Mouse (Mus musculus) heart, embryonic 12.5 days (tissue): ENCODE data around the gene Prkacb. TPM values are rescaled to one million over a fixed set of nuclear protein-coding genes. Genes with fewer than 3 reads are reported as not detected.

Experiments
- ATAC-seq: fragments of 200-750 bp; cut with Nextera tagmentation; 2 replicates; pipeline ENCODE4 v1.8.0; 2017; ENCODE audit warnings: moderate TSS enrichment, moderate library complexity; ENCODE audit not compliant: insufficient number of reproducible peaks, low FRiP score
- H3K27ac ChIP-seq: fragments of 300-500 bp; sonication (generic); 2 replicates; pipeline ENCODE4 v1.5.1; 2016; ENCODE audit warnings: mild to moderate bottlenecking, moderate library complexity; ENCODE audit not compliant: poor library complexity, severe bottlenecking
- H3K27me3 ChIP-seq: fragments of 300-500 bp; sonication (generic); replicated peaks from 2 replicates; pipeline ENCODE4 v1.6.1; 2016; ENCODE audit warnings: mild to moderate bottlenecking, moderate library complexity
- H3K36me3 ChIP-seq: fragments of 300-500 bp; sonication (generic); 2 replicates; pipeline ENCODE4 v1.6.1; 2016; ENCODE audit warnings: mild to moderate bottlenecking, moderate library complexity
- H3K4me1 ChIP-seq: fragments of 300-500 bp; sonication (generic); replicated peaks from 2 replicates; pipeline ENCODE4 v1.6.1; 2016; ENCODE audit warnings: mild to moderate bottlenecking
- H3K4me2 ChIP-seq: fragments of 300-500 bp; sonication (generic); 2 replicates; pipeline ENCODE4 v1.6.1; 2016; ENCODE audit warnings: mild to moderate bottlenecking, moderate library complexity
- H3K4me3 ChIP-seq: fragments of 300-500 bp; sonication (generic); 2 replicates; pipeline ENCODE4 v1.5.1; 2016; ENCODE audit warnings: mild to moderate bottlenecking
- H3K9ac ChIP-seq: fragments of 300-500 bp; sonication (generic); 2 replicates; pipeline ENCODE4 v1.6.1; 2016; ENCODE audit warnings: mild to moderate bottlenecking, moderate library complexity
- H3K9me3 ChIP-seq: fragments of 300-500 bp; sonication (generic); replicated peaks from 2 replicates; pipeline ENCODE4 v1.6.1; 2016; ENCODE audit warnings: mild to moderate bottlenecking, moderate library complexity
- WGBS: fragments of 180-500 bp; shearing (Covaris S2); methylation state at CpG from one replicate; pipeline ENCODE4 v1.1.7; 2016; 5-methylcytosine and 5-hydroxymethylcytosine counted together
- polyA plus RNA-seq: library from polyadenylated mRNA; unstranded; fragments of >200 nt; fragmentation: Nextera tagmentation; extraction: Ambion mirVana; gene quantifications from 2 replicates; pipeline ENCODE4 v1.2.1, GENCODE M21; 2016

Gene Prkacb
- polyA plus RNA-seq, result 64.8 and 66.0 TPM in 2 replicates

- H3K4me1 ChIP-seq, result peaks cover 5% of the 10 kb centered on the region
- peak; percentile 96 for ATAC-seq
- 0% methylated on average over 58 of the region's 60 CpGs for whole genome bisulfite sequencing
Observed at GRCm38 (mm10) chr3:146812901-146813393, at the start of gene Prkacb. Gene Prkacb (minus strand): TSS chr3:146812990.

DNA sequence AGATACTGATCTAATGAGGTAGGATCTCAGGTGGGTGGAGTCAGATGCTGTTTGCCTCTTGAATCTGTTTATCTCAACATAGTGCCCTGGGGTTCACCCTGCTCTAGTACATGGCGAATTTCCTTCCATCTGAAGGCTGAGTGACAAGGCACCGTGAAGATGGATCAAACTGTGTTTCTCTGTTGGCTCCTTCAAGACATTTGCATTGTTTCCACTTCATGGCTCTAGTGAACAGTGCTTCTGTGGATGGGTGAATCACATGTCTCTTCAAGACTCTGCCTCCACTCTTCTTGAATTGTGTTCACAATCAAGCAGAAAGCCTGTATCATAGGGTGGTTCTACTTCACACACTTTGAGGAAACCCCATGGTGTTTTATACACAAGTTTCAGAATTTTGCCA lies 47.5 kb upstream of the Prkacb start:
- Histone ChIP-seq H3K4me3 (no peak overlapping the region), H3K36me3 (no peaks in the 10 kb centered on the region), H3K27me3 (no peaks in the 10 kb centered on the region), H3K9me3 (no peaks in the 10 kb centered on the region), H3K27ac (no peak overlapping the region), H3K4me1 (no peaks in the 10 kb centered on the region), H3K4me2 (no peak overlapping the region), H3K9ac (no peak overlapping the region)
- no peak for ATAC-seq
- WGBS, result 83% methylated on average over 2 of the region's 2 CpGs

More at GRCm38 (mm10) chr3:146812901-146813393, at the start of gene Prkacb:
- peak within 1 kb of the TSS; percentile 86 for H3K4me3 ChIP-seq
- no peaks in the 10 kb centered on the region for H3K36me3 ChIP-seq
- H3K27me3 ChIP-seq, result no peaks in the 10 kb centered on the region
- H3K9ac ChIP-seq, result peak within 1 kb of the TSS; percentile 94
- H3K4me2 ChIP-seq, result peak within 1 kb of the TSS; percentile 82
- peak within 1 kb of the TSS; percentile 88 for H3K27ac ChIP-seq
- no peaks in the 10 kb centered on the region for H3K9me3 ChIP-seq

GRCm38 (mm10) chr3:146857373-146857772 lies 44.6 kb upstream of the Prkacb start:
- 80% methylated on average over 10 of the region's 10 CpGs for WGBS

GRCm38 (mm10) chr3:146854473-146855087 lies 41.8 kb upstream of the Prkacb start:
- H3K9me3 ChIP-seq, result no peaks in the 10 kb centered on the region

More at GRCm38 (mm10) chr3:146857373-146857772, 44.6 kb upstream of the Prkacb start:
- Histone ChIP-seq H3K4me1 (peaks cover 4% of the 10 kb centered on the region; the same call in 1 of the 2 replicates), H3K36me3 (no peaks in the 10 kb centered on the region), H3K4me2 (no peak overlapping the region), H3K27me3 (0 out of 2 replicates have a peak, but pooled peaks cover 4% of the 10 kb centered on the region), H3K27ac (no peak overlapping the region), H3K4me3 (no peak overlapping the region), H3K9me3 (no peaks in the 10 kb centered on the region), H3K9ac (no peak overlapping the region)
- no peak for ATAC-seq

DNA sequence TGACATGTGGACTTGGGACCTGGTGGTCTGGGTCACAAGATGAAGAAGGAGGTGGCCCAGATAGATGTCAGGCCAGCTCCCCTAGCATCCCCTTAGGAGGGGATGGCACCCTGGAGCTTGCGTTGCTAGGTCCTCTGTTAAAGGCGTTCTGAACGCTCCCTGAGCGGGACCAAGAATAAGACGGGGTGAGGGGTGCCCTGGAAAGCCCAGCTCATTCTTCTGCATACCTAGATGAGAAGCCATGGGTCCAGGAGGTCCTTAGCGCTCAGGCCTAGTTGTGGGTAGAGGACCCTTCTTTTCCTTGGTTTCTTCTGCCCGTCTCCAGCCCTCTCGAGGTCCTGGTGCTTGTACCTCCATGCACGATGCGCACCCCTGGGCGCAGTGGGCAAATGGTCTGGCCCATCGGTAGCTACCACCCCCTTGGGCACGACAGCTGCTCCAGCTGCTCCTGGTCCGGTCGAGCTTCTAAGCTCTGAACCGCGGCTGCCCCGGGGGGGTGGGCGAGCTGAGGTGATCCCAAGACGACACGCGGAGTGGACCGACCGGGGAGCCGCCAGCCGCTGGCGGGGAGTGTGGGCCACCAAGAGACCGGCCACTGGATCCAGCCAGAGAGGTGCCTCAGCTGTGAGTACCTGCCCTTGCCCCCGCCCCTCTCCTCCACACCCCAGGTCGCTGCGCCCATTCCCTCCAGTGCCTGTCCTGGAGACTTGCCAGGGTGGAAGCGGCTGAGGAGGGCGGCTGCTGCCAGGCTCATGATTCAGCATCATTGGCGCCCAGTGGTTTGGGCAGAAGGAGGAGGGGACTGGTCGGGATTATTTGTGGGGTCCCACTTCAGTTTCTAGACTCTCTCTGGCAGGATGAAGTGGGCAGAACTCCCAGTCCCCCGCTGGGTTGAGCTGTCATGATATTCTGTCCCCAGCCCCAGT lies 39.4 kb upstream of the Prkacb start, which contains the start of gene Ttll7:
Gene Ttll7 (plus strand): TSS at position 402 of the 926 bp plus-strand sequence.
- no peaks in the 10 kb centered on the region for H3K9me3 ChIP-seq

More at GRCm38 (mm10) chr3:146854473-146855087, 41.8 kb upstream of the Prkacb start:
- H3K27ac ChIP-seq, result no peak overlapping the region
- 0 out of 2 replicates have a peak, but pooled peaks cover 4% of the 10 kb centered on the region for H3K27me3 ChIP-seq
- H3K9ac ChIP-seq, result no peak overlapping the region
- no peak overlapping the region for H3K4me3 ChIP-seq
- no peak for ATAC-seq
- no peak overlapping the region for H3K4me2 ChIP-seq
- peaks cover 8% of the 10 kb centered on the region; the same call in 1 of the 2 replicates for H3K4me1 ChIP-seq
- WGBS, result 70% methylated on average over 7 of the region's 7 CpGs
- no peaks in the 10 kb centered on the region for H3K36me3 ChIP-seq

GRCm38 (mm10) chr3:146849360-146849759 lies 36.6 kb upstream of the Prkacb start:
- 81% methylated on average over 7 of the region's 7 CpGs for whole genome bisulfite sequencing
- ATAC-seq, result no peak
- H3K27ac ChIP-seq, result no peak overlapping the region
- 0 out of 2 replicates have a peak, but pooled peaks cover 4% of the 10 kb centered on the region for H3K27me3 ChIP-seq
- no peaks in the 10 kb centered on the region for H3K36me3 ChIP-seq
- no peak overlapping the region for H3K9ac ChIP-seq
- H3K4me2 ChIP-seq, result no peak overlapping the region
- peaks cover 8% of the 10 kb centered on the region; the same call in 1 of the 2 replicates for H3K4me1 ChIP-seq
- H3K4me3 ChIP-seq, result no peak overlapping the region
- no peaks in the 10 kb centered on the region for H3K9me3 ChIP-seq

More for the DNA sequence above, 39.4 kb upstream of the Prkacb start, which contains the start of gene Ttll7:
- peak; percentile 90 for ATAC-seq
- peak within 1 kb of the TSS; percentile 84 for H3K4me3 ChIP-seq
- peak within 1 kb of the TSS; percentile 99 for H3K4me2 ChIP-seq
- peak within 1 kb of the TSS; percentile 43; the same call in 1 of the 2 replicates for H3K27ac ChIP-seq
- H3K9ac ChIP-seq, result peak within 1 kb of the TSS; percentile 86
- under 1% methylated on average over 36 of the region's 36 CpGs for WGBS
- 0 out of 2 replicates have a peak, but pooled peaks cover 4% of the 10 kb centered on the region for H3K27me3 ChIP-seq
- no peaks in the 10 kb centered on the region for H3K36me3 ChIP-seq
- peaks cover 8% of the 10 kb centered on the region; the same call in 1 of the 2 replicates for H3K4me1 ChIP-seq

GRCm38 (mm10) chr3:146848112-146848511 lies 35.3 kb upstream of the Prkacb start:
- Histone ChIP-seq H3K4me2 (no peak overlapping the region), H3K27ac (no peak overlapping the region), H3K4me3 (no peak overlapping the region), H3K27me3 (no peaks in the 10 kb centered on the region), H3K4me1 (peaks cover 8% of the 10 kb centered on the region; the same call in 1 of the 2 replicates), H3K36me3 (no peaks in the 10 kb centered on the region), H3K9ac (no peak overlapping the region), H3K9me3 (no peaks in the 10 kb centered on the region)
- ATAC-seq, result no peak
- 57% methylated on average over 8 of the region's 8 CpGs for WGBS

DNA sequence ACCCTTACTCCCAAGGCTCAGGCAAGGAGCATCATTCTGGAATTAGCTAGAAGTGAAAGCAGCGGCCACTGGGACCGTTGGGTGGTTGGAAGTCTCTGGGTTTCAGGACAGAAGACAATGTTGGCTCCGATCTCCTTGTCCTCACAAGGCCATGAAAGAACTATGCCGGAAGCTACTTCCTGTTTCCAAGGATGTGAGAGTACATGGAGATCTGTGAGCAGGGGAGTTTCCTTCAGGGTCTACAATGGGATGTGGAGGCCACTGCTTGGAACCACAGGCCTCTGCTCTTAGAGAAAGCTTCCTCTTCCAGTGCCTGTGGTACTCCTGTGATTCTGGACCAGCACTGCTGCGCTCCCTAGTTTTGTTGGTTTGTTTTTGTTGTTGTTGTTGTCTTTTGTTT lies 33.4 kb upstream of the Prkacb start:
- WGBS, result 77% methylated on average over 5 of the region's 5 CpGs
- Histone ChIP-seq H3K27ac (no peak overlapping the region), H3K4me3 (no peak overlapping the region), H3K9ac (no peak overlapping the region), H3K36me3 (no peaks in the 10 kb centered on the region), H3K4me2 (no peak overlapping the region), H3K9me3 (no peaks in the 10 kb centered on the region), H3K27me3 (no peaks in the 10 kb centered on the region), H3K4me1 (no peaks in the 10 kb centered on the region)
- no peak for ATAC-seq

- no peak overlapping the region for H3K27ac ChIP-seq
- no peaks in the 10 kb centered on the region for H3K9me3 ChIP-seq
- no peaks in the 10 kb centered on the region for H3K27me3 ChIP-seq
- no peak overlapping the region for H3K4me2 ChIP-seq
- 76% methylated on average over 6 of the region's 6 CpGs for WGBS
- ATAC-seq, result no peak
- H3K36me3 ChIP-seq, result no peaks in the 10 kb centered on the region
- H3K9ac ChIP-seq, result no peak overlapping the region
- no peak overlapping the region for H3K4me3 ChIP-seq
- 0 out of 2 replicates have a peak, but pooled peaks cover 3% of the 10 kb centered on the region for H3K4me1 ChIP-seq
Observed at GRCm38 (mm10) chr3:146843470-146843869, 30.7 kb upstream of the Prkacb start.

GRCm38 (mm10) chr3:146842766-146843165 lies 30.0 kb upstream of the Prkacb start:
- Histone ChIP-seq H3K4me1 (0 out of 2 replicates have a peak, but pooled peaks cover 3% of the 10 kb centered on the region), H3K36me3 (no peaks in the 10 kb centered on the region), H3K4me3 (no peak overlapping the region), H3K27me3 (no peaks in the 10 kb centered on the region), H3K9ac (no peak overlapping the region), H3K9me3 (no peaks in the 10 kb centered on the region), H3K4me2 (no peak overlapping the region), H3K27ac (no peak overlapping the region)
- no peak for ATAC-seq
- WGBS, result 66% methylated on average over 3 of the region's 3 CpGs
